Mouse (Mus musculus) limb, embryonic 14.5 days (tissue): ENCODE data around the gene Dbil5. TPM values are rescaled to one million over a fixed set of nuclear protein-coding genes. Genes with fewer than 3 reads are reported as not detected.

Experiments used
- ATAC-seq: fragments of 200-750 bp; cut with Nextera tagmentation; 2 replicates; pipeline ENCODE4 v1.8.0; 2017; ENCODE audit warnings: low read depth, moderate number of reproducible peaks, moderate TSS enrichment; ENCODE audit not compliant: low FRiP score
- DNase-seq: peaks from one replicate; pipeline ENCODE4 v3.0.0-alpha.2; 2015; ENCODE audit warnings: low spot score
- H3K27ac ChIP-seq: fragments of 300-500 bp; sonication (generic); replicated peaks from 2 replicates; pipeline ENCODE4 v1.5.1; 2014; ENCODE audit warnings: low read depth, mild to moderate bottlenecking, low read length, moderate library complexity, mixed read lengths
- H3K27me3 ChIP-seq: fragments of 300-500 bp; sonication (generic); 2 replicates; pipeline ENCODE4 v1.6.1; 2014; ENCODE audit warnings: low read length, mixed read lengths; ENCODE audit not compliant: control insufficient read depth, insufficient read depth
- H3K36me3 ChIP-seq: fragments of 300-500 bp; sonication (generic); 2 replicates; pipeline ENCODE4 v1.6.1; 2014; ENCODE audit warnings: mild to moderate bottlenecking, low read length, moderate library complexity, mixed read lengths; ENCODE audit not compliant: control insufficient read depth, insufficient read depth
- H3K4me1 ChIP-seq: fragments of 300-500 bp; sonication (generic); 2 replicates; pipeline ENCODE4 v1.6.1; 2014; ENCODE audit warnings: antibody characterized with exemption, low read length, mixed read lengths; ENCODE audit not compliant: control insufficient read depth, insufficient read depth
- H3K4me2 ChIP-seq: fragments of 300-500 bp; sonication (generic); replicated peaks from 2 replicates; pipeline ENCODE4 v1.6.1; 2014; ENCODE audit warnings: low read depth, mild to moderate bottlenecking, low read length, moderate library complexity; ENCODE audit not compliant: severe bottlenecking
- H3K4me3 ChIP-seq: fragments of 300-500 bp; sonication (generic); replicated peaks from 2 replicates; pipeline ENCODE4 v1.5.1; 2014; ENCODE audit warnings: low read length
- H3K9ac ChIP-seq: fragments of 300-500 bp; sonication (generic); 2 replicates; pipeline ENCODE4 v1.6.1; 2014; ENCODE audit warnings: mild to moderate bottlenecking, low read depth, low read length, moderate library complexity; ENCODE audit not compliant: severe bottlenecking
- H3K9me3 ChIP-seq: fragments of 300-500 bp; sonication (generic); 2 replicates; pipeline ENCODE4 v1.6.1; 2016; ENCODE audit warnings: low read length; ENCODE audit not compliant: control insufficient read depth
- POLR2A ChIP-seq: fragments of 200-500 bp; IDR thresholded peaks from 2 replicates; pipeline ENCODE4 v1.8.0; 2012; ENCODE audit warnings: inconsistent platforms, mild to moderate bottlenecking, moderate library complexity, borderline replicate concordance; ENCODE audit not compliant: insufficient read depth, insufficient read length; ENCODE audit errors: extremely low read depth
- WGBS: fragments of 180-500 bp; shearing (Covaris S2); extraction: QIAGEN DNeasy Blood & Tissue Kit; methylation state at CpG from one replicate; pipeline ENCODE4 v1.1.7; 2014; 5-methylcytosine and 5-hydroxymethylcytosine counted together
- polyA plus RNA-seq, 2 experiments: library from polyadenylated mRNA; depleted of rRNA in 1 of 2; stranded (reverse) in 1 of 2; unstranded in 1 of 2; fragments of >200 nt; fragmentation: Nextera tagmentation in 1 of 2; extraction: Ambion mirVana in 1 of 2; gene quantifications; 2 replicates each; pipeline versions ENCODE4 v1.2.1 to v1.2.3; 2012 to 2014

The Dbil5 gene
- polyA plus RNA-seq, 2 experiments: 0.41 to 1.4 TPM

- no peak overlapping the region for H3K27ac ChIP-seq
- H3K36me3 ChIP-seq: peaks cover 41% of the 10 kb centered on the region
- no peaks in the 10 kb centered on the region for H3K9me3 ChIP-seq
- DNase-seq: no peak
- WGBS: 96% methylated on average over 2 of the region's 2 CpGs
- TF ChIP-seq POLR2A: no peak
- ATAC-seq: no peak
- no peak overlapping the region for H3K4me3 ChIP-seq
- no peaks in the 10 kb centered on the region for H3K27me3 ChIP-seq
- H3K9ac ChIP-seq: no peak overlapping the region
- H3K4me2 ChIP-seq: no peak overlapping the region
- H3K4me1 ChIP-seq: peaks cover 8% of the 10 kb centered on the region
Observed at GRCm38 (mm10) chr11:76239750-76240149, 22.3 kb downstream of the Dbil5 start.

GRCm38 (mm10) chr11:76242901-76243810 lies 25.7 kb downstream of the Dbil5 start, which contains the start of the genes Mrm3 and Glod4:
Gene Mrm3 (plus strand): TSS chr11:76243715.
Gene Glod4 (minus strand): TSS chr11:76243725.
- under 1% methylated on average over 50 of the region's 61 CpGs for WGBS
- H3K4me3 ChIP-seq: peak within 1 kb of the TSS; percentile 85
- no peaks in the 10 kb centered on the region for H3K9me3 ChIP-seq
- peak within 1 kb of the TSS; percentile 76 for H3K27ac ChIP-seq
- peak; percentile 91 for ATAC-seq
- peak; percentile 93 for DNase-seq
- H3K36me3 ChIP-seq: peaks cover 22% of the 10 kb centered on the region
- peak within 1 kb of the TSS; percentile 76 for H3K9ac ChIP-seq
- no peaks in the 10 kb centered on the region for H3K27me3 ChIP-seq
- H3K4me1 ChIP-seq: peaks cover 8% of the 10 kb centered on the region
- TF ChIP-seq POLR2A: peak; percentile 78; the same call in 1 of the 2 replicates
- peak within 1 kb of the TSS; percentile 56 for H3K4me2 ChIP-seq

- Histone ChIP-seq H3K9me3 (no peaks in the 10 kb centered on the region), H3K27ac (no peak overlapping the region; the same call in 1 of the 2 replicates), H3K9ac (peak overlapping the region; percentile 76), H3K4me3 (peak overlapping the region; percentile 85), H3K27me3 (no peaks in the 10 kb centered on the region), H3K4me1 (peaks cover 8% of the 10 kb centered on the region), H3K36me3 (peaks cover 23% of the 10 kb centered on the region), H3K4me2 (peak overlapping the region; percentile 56)
- DNase-seq (no peak), ATAC-seq (no peak; the same call in 1 of the 2 replicates)
- 2% methylated on average over 32 of the region's 34 CpGs for WGBS
- 0 out of 2 replicates have a peak, but pooled peaks have one; percentile 2 for TF ChIP-seq POLR2A
Observed at GRCm38 (mm10) chr11:76243811-76244546, 26.6 kb downstream of the Dbil5 start.

- no peak overlapping the region for H3K4me3 ChIP-seq
- no peak overlapping the region for H3K4me2 ChIP-seq
- TF ChIP-seq POLR2A: no peak
- H3K9ac ChIP-seq: no peak overlapping the region
- no peak for DNase-seq
- H3K9me3 ChIP-seq: no peaks in the 10 kb centered on the region
- ATAC-seq: no peak
- H3K4me1 ChIP-seq: peaks cover 8% of the 10 kb centered on the region
- H3K27me3 ChIP-seq: no peaks in the 10 kb centered on the region
- H3K36me3 ChIP-seq: peaks cover 28% of the 10 kb centered on the region
- no peak overlapping the region for H3K27ac ChIP-seq
Observed at GRCm38 (mm10) chr11:76246439-76246838, 29.0 kb downstream of the Dbil5 start.

GRCm38 (mm10) chr11:76247239-76247638 lies 29.8 kb downstream of the Dbil5 start:
- Histone ChIP-seq H3K4me3 (no peak overlapping the region), H3K27ac (no peak overlapping the region), H3K36me3 (peaks cover 29% of the 10 kb centered on the region), H3K9me3 (no peaks in the 10 kb centered on the region), H3K4me2 (no peak overlapping the region), H3K4me1 (peaks cover 8% of the 10 kb centered on the region), H3K27me3 (no peaks in the 10 kb centered on the region), H3K9ac (no peak overlapping the region)
- no peak for TF ChIP-seq POLR2A
- no peak for DNase-seq
- 51% methylated on average over 2 of the region's 2 CpGs for WGBS
- no peak for ATAC-seq
